Mouse (Mus musculus) kidney, adult 18-20 months (tissue): ENCODE results near the gene Gm13285.
"Not testable (repeated sequence)": the region's sequence is repeated elsewhere in the genome, so short reads cannot be mapped to it uniquely, and the experiment has no call there.

Source experiments
- DNase-seq: peaks from one replicate; pipeline ENCODE4 v3.0.0; 2021

Gm13285 gene

GRCm38 (mm10) chr4:88797097-88797496 lies 2.4 kb upstream of the Gm13285 start, which contains the start of gene Gm13279:
TSS of gene Gm13279 (plus strand) at chr4:88797397.
- not testable (repeated sequence) for DNase-seq

DNA sequence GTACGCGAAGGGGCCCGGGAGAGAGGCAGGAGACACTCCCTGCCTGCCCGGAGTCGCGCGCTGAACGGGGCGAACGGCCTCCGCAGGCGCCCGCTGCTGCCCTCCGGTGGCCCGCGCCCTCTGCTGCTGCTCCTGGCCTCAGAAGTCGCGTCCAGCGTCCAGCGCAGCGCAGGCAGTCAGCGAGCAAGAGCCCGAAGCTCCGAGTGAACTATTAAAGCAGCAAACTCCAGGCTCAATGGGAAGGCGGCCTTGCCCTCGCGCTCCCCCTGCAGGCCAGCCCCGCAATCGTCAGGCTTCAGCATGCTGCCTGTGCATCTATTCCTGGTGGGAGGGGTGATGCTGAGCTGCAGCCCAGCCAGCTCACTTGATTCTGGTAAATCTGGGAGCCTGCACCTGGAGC lies 3.5 kb downstream of the Gm13285 start, which contains the start of gene Gm13287:
Gm13287 (plus strand) TSS at position 301 of the 400 bp plus-strand sequence.
- DNase-seq, result not testable (repeated sequence)

DNA sequence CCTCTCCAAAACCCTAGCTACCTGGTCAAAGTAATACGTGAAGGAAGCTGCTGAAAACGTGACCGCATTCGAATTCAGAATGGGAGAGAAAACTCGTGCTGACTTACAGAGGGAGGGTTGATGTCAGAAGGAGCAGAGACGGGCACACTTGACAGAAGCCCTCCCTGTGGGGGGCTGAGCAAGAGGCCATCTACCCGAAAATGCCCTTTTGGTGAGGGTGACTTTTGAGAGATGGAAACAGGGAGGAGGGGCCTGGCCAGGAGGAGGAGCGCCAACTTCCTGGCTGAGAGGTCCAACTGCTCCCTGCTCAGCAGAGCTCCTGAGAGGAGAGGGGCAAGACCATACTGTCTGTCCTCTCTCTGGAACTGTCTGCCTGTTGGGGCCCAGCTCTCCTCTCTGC lies 5.8 kb downstream of the Gm13285 start, which contains the start of gene Gm13288:
Gm13288 (plus strand) TSS at position 301 of the 400 bp plus-strand sequence.
- DNase-seq, result not testable (repeated sequence)

- DNase-seq, result peak; percentile 24
Observed at GRCm38 (mm10) chr4:88805761-88806160, 6.3 kb downstream of the Gm13285 start.

DNA sequence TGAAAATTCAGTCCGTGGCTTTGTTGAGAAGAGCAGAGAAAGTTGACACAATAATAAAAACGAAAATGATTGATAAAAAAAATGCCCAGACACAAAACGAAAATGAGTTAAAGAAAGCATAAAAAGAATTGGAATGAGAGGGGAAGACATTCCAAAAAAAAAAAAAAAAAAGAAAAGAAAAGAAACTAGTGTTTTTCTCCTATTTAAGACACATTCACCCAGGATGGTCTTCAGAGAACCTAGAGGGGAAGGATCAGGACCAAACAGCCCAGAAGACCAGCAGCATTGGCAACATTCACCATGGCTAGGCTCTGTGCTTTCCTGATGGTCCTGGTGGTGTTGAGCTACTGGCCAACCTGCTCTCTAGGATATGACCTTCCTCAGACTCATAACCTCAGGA lies 16.5 kb downstream of the Gm13285 start, which contains the start of gene Ifna7:
Ifna7 (plus strand) TSS at position 301 of the 400 bp plus-strand sequence.
- no peak for DNase-seq

DNA sequence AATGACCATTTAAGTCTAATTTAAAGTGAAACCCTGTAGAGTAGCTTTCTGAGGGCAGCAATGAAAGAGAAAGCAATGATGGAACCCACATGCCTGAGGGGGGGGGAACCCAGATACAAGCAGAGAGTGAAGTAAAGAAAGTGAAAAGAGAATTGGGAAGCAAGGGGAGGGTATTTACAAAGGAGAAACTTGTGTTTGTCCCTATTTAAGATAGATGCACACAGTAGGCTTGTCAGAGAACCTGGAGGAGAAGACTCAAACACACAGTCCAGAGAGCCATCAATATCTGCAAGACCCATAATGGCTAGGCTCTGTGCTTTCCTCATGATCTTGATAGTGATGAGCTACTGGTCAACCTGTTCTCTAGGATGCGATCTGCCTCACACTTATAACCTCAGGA lies 20.2 kb downstream of the Gm13285 start, which contains the start of gene Ifna11:
Ifna11 (plus strand) TSS at position 301 of the 400 bp plus-strand sequence.
- no peak for DNase-seq

DNA sequence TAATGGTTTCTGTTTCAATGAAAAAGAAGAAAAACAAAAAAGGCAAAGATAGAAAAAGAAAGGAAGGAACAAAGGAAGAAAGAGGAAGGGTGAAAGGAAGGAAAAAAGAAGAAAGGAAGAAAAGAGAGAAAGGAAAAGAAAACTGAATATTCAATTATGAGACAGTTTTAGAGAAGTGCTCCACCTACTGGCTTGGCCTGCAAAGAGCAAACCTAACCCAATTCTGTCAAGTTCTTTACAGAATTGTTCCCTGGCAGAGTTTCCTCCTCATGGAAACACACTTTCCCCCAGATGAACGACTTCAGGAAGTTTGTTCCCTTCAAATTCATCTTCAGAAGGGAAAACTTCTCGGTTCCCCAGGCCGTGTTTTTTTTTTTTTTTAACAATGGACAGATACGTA lies 23.5 kb downstream of the Gm13285 start:
- DNase-seq, result peak; percentile 10

GRCm38 (mm10) chr4:88827116-88827515 lies 27.7 kb downstream of the Gm13285 start, which contains the start of gene Ifna6:
TSS of gene Ifna6 (plus strand) at chr4:88827416.
- not testable (repeated sequence) for DNase-seq

DNA sequence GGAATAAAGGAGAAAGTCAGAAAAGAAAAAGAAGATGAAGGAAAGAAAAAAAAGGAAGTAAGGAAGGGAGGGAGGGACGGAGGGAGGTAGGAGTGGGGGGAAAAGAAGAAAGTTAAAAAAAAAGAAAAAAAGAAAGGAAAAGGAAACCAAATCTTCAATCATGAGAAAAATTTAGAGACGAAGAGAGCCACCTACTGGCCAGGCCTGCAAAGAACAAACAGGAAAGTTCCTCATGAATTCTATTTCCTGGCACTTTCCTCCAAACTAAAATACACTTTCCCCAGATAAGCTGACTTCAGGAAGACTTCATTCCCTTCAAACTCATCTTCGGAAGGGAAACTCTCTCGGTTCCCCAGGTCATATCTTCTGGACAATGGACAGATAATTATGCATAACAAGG lies 31.1 kb downstream of the Gm13285 start:
- peak; percentile 21 for DNase-seq

DNA sequence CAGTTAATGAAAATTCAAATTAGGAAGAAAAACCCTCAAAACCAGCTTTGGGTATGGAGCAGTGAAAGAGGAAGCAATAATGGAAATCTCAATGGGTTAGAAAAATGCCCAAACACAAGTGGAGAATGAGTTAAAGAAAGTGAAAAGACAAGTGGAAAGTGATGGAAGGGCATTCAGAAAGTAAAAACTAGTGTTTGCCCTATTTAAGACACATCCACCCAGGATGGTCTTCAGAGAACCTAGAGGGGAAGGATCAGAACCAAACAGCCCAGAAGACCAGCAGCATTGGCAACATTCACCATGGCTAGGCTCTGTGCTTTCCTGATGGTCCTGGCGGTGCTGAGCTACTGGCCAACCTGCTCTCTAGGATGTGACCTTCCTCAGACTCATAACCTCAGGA lies 35.8 kb downstream of the Gm13285 start, which contains the start of gene Ifna5:
Ifna5 (plus strand) TSS at position 301 of the 400 bp plus-strand sequence.
- DNase-seq, result not testable (repeated sequence)

DNA sequence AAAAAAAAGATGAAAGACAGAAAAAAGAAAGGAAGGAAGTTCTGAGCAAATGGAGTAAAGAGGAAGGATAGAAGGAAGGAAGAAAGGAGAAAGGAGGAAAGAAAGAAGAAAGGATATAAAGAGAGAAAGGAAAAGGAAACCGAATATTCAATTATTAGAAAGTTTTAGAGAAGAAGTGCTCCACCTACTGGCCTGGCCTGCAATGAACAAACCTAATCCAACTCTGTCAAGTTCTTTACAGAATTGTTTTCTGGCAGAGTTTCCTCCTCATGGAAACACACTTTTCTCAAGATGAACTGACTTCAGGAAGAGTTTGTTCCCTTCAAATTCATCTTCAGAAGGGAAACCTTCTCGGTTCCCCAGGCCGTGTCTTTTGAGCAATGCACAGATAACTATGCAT lies 39.4 kb downstream of the Gm13285 start:
- peak; percentile 16 for DNase-seq

- no peak for DNase-seq
Observed at GRCm38 (mm10) chr4:88840058-88840457, 40.6 kb downstream of the Gm13285 start.

DNA sequence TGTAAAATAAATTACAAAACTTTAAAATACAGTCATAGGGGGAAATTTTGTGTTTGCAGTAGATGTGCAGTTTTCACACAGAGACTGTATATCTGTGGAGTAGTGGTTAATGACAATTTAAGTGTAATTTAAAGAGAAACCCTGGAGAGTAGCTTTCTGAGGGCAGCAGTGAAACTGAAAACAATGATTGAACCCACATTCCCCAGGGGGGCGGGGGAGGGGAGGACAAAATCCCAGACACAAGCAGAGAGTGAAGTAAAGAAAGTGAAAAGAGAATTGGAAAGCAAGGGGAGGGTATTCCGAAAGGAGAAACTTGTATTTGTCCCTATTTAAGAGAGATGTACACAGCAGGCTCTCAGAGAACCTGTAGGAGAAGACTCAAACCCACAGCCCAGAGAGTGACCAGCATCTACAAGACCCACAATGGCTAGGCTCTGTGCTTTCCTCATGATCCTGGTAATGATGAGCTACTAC lies 42.0 kb downstream of the Gm13285 start, which contains the start of gene Ifna4:
Ifna4 (plus strand) TSS at position 424 of the 474 bp plus-strand sequence.
- DNase-seq, result no peak

DNA sequence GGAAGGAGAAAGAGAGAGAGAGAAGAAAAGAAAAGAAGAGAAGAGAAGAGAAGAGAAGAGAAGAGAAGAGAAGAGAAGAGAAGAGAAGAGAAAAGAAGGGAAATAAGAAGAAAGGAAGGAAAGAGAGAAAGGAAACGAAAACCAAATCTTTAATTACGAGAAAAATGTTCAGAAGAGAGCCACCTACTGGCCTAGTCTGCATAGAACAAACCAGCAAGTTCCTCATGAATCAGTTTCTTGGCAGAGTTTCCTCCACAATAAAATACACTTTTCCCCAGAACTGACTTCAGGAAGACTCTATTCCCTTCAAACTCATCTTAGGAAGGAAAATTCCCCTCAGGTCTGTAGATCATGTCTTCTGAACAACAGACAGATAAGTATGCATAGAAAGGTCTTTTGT lies 45.9 kb downstream of the Gm13285 start:
- DNase-seq, result no peak

- no peak for DNase-seq
Observed at GRCm38 (mm10) chr4:88849698-88850097, 50.2 kb downstream of the Gm13285 start, which contains the start of gene Ifna1. TSS of gene Ifna1 (plus strand) at chr4:88850087.
